Mouse (Mus musculus) adrenal gland, adult 18-20 months (tissue): ENCODE results near the gene Gm21860. TPM values are rescaled to one million over a fixed set of nuclear protein-coding genes. Genes with fewer than 3 reads are reported as not detected.
"Not testable (repeated sequence)": the region's sequence is repeated elsewhere in the genome, so short reads cannot be mapped to it uniquely, and the experiment has no call there.

ENCODE experiments used
- DNase-seq, 2 experiments: peaks; one replicate each; pipeline ENCODE4 v3.0.0; 2021 to 2022; ENCODE audit warnings: low spot score in 2 of 2
- long read RNA-seq, 2 experiments: library from polyadenylated mRNA; stranded (forward); transcript quantifications; one replicate each; pipeline ENCODE4 v2.0.0; 2021
- total RNA-seq, 2 experiments: library from RNA; stranded (reverse); gene quantifications; 1 replicate in 1 of 2; 2 replicates in 1 of 2; pipeline ENCODE4 v1.2.3; 2021

Gm21860 gene
- not detected for total RNA-seq
- long read RNA-seq, experiment 1: 0 reads
- long read RNA-seq, experiment 2: 0 reads

GRCm38 (mm10) chrY:90754721-90755120, at the start of gene Gm21860:
Gene Gm21860 (minus strand): TSS chrY:90754821.
- DNase-seq: not testable (repeated sequence)

DNA sequence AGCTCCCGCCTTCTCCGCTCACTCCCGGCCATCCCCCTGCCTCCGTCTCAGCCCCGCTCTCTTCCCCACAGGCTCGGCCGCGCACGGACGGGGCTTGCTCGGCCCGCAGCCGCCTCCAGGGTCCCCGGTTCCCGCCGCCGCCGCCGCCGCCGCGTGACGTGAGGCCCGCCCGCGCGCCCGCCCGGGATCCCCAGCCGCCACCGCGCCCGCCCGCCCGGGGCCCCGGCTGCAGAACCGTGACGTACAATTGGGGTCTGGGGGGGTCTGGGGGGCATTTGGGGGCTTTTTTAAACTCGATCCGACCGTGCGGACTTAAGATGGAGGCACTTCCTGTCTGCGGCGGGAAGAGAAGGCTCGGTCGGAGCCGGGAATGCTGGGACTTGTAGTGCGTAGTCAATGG, 29.8 kb upstream of the Gm21860 start, which contains the start of gene Gm47283:
TSS of gene Gm47283 (plus strand) at position 301 of the 400 bp plus-strand sequence.
- not testable (repeated sequence) for DNase-seq

GRCm38 (mm10) chrY:90745256-90745655, 9.4 kb downstream of the Gm21860 start:
- not testable (repeated sequence) for DNase-seq

DNA sequence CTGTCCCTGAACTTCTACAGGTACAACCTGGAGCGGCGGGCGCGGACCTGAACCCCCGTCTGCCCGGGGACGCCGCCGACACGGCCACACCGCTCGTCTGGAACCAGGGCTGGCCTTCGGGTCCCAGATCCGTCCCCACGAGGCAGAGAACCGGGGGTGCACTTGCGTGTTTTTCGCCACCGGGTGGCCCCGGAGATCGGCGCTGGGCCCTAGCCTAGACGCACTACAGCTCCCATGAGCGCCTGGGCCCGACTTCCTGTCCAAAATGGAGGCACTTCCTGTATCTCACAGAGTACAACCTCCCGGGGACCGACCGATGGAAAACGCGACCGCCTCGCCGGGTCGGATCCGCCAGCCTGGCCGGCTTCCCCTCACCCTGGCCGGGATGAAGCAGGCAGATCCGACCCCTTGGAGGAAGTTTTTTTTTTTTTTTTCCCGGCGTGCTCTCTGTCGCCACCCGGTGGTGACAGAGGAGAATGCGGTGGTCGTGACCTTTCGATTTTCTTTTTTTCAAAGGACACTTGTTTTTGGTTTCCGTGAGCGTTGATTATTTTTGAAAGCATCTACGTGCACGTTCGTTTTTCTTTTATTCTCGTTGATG, 10.1 kb downstream of the Gm21860 start:
- DNase-seq: peak; percentile 78 to 87

DNA sequence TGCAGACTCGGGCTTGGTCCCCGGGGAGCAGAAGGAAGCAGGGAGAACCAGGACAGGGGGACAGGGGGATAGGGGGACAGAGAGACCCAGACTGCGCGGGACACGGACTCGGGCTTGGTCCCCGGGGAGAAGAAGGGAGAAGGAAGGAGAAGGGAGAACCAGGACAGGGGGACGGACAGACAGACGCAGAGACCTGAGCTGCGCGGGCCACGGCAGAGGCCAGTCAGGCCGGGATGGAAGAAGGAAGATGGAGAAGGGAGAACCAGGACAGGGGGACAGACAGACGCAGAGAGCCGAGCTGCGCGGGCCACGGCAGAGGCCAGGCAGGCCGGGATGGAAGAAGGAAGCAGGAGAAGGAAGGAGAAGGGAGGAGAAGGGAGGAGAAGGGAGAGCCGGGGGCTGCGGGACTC, 10.8 kb downstream of the Gm21860 start:
- DNase-seq: no peak

- DNase-seq: peak in 1 of 2 experiments; percentile 34
Observed at GRCm38 (mm10) chrY:90743053-90743810, 11.4 kb downstream of the Gm21860 start.

GRCm38 (mm10) chrY:90742261-90743052, 12.2 kb downstream of the Gm21860 start:
- not testable (repeated sequence) for DNase-seq

DNA sequence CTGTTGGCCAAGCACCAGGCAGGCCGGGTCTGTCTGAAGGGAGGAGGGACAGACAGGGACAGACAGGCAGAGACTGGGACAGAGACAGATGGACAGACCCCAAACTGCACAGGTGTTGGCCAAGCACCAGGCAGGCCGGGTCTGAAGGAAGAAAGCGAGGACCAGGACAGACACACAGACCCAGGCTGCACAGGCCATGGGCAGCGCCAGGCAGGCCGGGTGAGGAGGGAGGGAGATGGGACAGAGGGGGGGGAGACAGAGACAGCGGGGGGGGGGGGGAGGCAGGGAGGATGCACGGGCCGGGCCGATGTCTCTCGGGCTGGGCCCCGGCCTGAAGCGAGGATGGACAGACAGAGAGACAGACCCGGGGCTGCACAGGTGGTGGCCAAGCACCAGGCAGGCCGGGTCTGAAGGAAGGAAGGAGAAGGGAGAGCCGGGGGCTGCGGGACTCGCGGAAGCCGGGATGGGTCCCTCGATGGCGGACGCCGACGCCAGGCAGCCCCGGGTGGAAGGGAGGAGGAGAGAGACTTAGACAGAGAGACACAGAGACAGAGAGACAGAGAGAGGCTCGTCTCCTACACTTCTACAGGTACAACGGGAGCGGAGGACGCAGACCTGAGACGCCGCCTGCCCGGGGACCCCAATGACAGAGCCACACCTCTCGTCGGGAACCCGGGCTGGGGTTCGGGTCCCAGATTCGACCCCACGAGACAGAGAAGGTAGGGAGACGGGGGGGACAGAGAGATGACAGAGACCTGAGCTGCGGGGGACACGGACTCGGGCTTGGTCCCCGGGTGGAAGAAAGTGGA, 13.0 kb downstream of the Gm21860 start:
- DNase-seq: peak in 1 of 2 experiments; percentile 41

DNA sequence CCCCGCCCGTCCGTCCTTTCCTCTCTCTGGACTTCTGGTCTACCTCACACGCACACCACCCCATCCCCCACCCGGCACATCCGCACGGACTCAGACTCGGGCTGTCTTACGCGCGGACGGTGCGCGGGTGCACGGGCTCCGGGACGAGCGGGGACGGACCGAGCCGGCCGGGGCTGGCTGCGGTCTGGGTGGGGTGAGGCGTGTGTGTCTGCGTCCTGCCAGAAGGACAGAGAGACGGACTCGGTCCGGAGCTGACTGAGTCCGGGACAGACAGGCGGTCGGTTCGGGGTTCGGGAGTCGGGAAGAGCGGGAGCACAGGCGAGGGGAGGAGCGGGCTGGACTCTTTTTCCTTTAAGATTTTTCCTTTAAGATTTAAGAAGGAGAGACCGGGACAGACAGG, 13.6 kb downstream of the Gm21860 start:
- DNase-seq: not testable (repeated sequence)

- DNase-seq: peak in 1 of 2 experiments; percentile 77
Observed at GRCm38 (mm10) chrY:90740013-90740561, 14.5 kb downstream of the Gm21860 start.

DNA sequence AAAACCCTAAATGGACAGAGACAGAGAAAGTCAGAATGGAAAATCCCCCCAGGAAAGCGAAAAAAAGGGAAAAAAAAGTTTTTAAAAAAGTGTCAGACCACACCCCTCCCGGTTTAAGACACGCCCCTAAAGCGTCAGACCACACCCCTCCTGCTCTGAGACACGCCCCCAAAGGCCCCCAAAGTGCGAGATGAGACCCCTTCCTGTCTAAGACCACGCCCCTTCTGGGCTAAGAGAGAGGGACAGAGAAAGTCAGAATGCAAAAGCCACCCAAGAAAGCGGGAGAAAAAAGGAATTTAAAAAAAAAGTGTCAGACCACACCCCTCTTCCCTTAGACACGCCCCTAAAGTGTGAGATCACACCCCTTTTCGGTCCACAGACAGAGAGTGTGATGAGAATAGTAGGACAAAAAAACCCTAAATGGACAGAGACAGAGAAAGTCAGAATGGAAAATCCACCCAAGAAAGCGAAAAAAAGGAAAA, 15.0 kb downstream of the Gm21860 start:
- peak; percentile 35 to 51 for DNase-seq

DNA sequence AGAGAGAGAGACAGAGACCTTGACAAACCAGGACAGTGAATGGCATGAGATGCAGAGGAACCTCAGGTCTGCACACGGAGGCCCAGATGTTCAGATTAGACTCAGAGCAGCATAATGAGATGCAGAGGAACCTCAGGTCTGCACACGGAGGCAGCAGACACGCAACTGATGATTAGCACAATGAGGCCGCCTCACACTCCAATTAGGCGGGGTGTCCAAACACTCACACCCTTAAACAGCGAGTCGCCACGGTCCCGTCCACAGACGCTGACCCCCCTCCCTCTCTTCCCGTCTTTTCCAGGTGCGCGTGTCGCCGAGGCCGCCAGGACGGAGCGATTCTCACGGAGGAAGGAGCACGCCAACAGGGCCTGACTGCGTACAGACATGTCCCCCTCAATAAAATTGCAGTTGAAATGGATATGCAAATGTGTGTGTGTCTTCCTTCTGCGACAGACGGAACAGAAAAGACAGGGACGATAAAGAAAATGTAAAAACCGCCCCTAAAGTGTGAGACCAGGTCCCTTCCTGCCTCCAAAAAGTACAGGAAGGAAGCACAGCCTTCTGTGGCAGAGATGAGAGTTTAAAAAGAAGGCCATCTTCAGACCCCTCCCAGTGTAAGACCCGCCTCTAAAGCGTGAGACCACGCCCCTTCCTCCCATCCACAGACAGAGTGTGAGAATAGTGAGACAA, 15.6 kb downstream of the Gm21860 start:
- DNase-seq: peak; percentile 46 to 72

- no peak for DNase-seq
Observed at GRCm38 (mm10) chrY:90738431-90738680, 16.3 kb downstream of the Gm21860 start.

DNA sequence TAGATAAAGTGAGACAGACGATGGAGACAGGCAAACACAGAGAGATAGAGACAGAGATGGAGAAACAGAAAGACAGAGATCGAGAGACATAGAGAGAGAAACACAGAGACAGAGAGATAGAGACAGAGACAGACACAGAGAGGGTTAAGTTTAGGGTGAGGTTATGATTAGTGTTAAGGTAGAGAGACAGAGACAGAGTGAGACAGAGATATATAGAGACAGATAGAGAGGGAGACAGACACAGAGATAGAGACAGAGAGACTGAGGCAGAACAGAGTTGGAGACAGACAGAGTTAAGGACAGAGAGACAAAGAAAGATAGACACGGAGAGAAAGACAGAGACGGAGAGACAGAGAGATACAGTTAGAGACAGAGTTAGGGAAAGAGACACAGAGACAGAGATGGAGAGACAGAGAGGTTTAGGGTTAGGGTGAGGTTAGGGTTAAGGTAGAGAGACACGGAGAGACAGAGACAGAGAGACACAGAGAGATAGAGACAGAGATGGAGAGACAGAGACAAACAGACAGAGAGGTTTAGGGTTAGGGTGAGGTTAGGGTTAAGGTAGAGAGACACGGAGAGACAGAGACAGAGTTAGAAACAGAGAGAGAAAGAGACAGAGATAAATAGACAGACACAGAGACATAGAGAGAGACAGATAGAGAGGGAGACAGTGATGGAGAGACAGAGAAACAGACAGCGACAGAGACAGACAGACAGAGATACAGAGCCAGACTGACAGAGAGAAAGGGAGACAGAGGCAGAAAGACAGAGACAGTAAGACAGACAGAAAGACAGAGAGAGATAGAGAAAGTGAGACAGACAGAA, 16.8 kb downstream of the Gm21860 start:
- no peak for DNase-seq

- DNase-seq: not testable (repeated sequence)
Observed at GRCm38 (mm10) chrY:90736217-90737000, 18.2 kb downstream of the Gm21860 start.

GRCm38 (mm10) chrY:90735181-90735895, 19.3 kb downstream of the Gm21860 start:
- not testable (repeated sequence) for DNase-seq

- peak in 1 of 2 experiments; percentile 66 for DNase-seq
Observed at GRCm38 (mm10) chrY:90734334-90734696, 20.3 kb downstream of the Gm21860 start.
